Mouse (Mus musculus) ZHBTc4 (cell line): ENCODE results near the gene Mrpl44.

Experiments
- DNase-seq: peaks from one replicate; pipeline ENCODE4 v3.0.0-alpha.2; 2011; ENCODE audit warnings: low read depth, low spot score

The Mrpl44 gene

DNA sequence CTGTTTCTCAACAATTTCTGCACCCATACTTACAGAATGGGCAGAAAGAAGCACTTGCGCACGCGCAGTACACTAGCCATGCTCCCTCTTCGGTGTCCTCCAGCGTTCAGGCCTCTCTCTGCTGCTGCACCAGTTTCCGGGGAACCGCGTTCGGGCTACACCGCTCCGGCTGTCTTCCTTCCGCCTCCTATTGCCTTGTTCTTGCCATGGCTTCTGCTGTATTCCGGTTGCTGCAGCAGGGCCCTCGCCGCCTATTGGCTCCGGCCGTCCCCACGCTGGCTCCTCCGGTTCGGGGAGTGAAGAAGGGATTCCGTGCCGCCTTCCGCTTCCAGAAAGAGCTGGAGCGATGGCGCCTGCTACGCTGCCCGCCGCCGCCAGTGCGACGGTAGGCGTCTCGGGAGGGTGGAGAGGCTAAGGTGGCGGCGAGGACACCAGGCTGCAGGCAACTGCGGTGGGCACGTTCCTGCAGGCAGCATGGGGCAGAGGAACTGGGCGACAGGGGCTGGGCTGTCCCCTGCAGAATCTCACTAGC, at the start of gene Mrpl44, which contains the start of gene Wdfy1:
Mrpl44 (plus strand) TSS at position 92 of the 532 bp plus-strand sequence.
Wdfy1 (minus strand) TSS at position 217 of the 532 bp plus-strand sequence.
- DNase-seq: peak; percentile 96

DNA sequence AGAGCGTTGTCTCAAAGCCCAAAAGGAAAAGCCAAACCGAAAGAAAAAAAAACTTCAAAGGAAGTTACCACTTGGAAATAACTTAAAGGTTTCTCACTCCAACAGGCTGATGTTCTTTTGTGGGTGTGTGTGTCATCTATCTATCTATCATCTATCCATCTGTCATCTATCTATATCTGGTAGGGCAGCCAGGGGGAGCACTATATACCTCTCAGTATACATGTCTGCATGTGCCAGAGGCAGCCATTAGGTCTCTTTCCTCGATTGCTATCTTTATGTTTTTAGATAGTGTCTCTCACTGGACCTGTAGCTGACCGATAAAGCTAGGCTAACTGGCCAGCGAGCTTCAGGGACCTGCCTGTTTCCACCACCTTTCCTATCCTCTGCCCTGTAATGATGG, 41.0 kb upstream of the Mrpl44 start:
- no peak for DNase-seq

DNA sequence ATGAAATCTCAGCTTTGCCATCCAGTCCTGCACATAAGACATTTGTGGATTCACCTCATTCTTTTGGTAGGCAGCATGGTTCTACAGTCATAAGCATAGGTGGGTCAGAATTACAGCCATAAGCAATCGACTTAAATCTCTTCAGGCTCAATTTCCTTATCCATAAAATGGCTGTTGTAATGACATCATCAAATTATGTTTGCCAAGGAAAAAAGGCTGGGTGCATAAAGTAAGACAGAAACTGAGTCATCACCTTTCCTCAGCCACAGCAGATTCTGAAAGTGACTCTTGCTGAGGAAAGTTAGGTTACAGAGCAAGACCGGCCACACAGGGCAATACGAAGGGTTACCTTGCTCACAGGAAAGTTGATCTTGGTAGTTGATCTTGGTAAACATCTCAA, 39.4 kb upstream of the Mrpl44 start:
- DNase-seq: no peak

DNA sequence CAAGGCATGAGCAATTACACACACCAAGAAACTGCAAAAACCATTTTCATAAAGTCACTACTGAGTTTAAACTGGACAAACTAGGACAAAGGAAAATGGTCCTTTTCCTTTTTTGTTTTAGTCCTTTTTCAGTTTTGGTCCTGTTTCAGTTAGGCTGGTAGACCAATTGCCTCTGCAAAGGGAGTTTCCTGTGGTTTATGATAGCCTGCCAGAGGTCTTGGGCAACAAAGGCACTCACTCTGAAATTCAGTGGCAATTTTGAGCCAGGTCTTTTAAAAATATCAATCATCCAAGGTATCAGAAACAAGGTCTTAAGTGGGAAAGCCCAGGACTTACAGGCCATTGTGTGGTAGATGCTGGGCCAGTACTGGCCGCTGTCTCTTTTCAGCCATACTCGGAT, 36.1 kb upstream of the Mrpl44 start:
- no peak for DNase-seq

DNA sequence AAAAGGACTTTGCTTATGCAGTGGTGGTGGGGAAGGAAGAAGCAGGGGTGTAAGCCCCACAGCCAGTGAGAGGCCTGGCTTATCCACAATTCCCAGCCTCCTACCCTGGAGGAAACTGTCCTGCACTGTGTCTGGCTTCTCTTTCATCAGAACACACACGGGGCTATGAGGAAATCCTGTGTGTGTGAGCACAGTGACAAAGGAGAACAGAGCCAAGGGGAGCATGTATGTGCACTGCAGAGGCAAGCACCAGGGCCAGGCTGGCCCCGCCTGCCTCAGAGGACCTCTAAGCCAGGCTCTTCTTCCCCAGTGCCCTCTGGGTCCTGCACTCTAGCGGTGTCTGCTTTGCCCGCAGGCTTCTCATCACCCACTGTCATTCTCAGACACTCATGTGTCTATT, 34.8 kb upstream of the Mrpl44 start:
- no peak for DNase-seq

DNA sequence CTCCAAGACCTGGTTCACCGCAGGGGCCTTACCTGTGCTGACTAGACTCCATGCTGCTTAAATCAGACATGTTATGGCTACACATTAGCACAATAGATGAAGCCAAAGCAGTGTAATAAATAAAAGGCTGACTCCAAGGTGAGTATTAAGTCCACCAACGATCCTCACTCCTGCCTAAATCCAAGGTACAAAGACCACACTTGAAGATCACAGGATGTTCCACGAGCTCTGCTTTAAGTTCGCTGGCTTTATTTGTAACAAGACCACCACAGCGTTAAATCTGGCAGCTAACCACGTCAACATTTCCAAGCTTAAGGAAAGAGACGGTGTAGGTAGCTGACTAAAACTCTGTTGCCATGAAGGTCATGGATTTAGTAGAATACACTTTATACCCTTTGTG, 32.9 kb upstream of the Mrpl44 start:
- no peak for DNase-seq

DNA sequence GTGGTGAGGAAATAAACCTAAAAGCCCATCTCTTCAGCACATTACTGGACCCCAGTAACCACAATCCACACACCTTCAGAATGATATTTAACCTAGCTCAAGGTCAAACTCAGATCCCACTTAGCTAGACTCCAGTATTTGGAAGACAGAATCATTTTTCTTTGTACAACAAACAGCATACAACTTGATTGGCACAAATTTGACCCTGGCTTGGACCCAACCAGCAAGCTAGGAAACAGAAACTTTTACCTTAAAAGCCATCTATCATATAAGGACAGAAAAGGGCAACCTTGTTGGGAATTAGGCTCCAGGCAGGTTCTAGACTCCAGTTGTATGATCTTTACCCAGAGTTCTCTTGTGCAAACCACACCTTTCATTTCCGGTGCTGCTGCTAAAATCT, 32.4 kb upstream of the Mrpl44 start:
- no peak for DNase-seq

DNA sequence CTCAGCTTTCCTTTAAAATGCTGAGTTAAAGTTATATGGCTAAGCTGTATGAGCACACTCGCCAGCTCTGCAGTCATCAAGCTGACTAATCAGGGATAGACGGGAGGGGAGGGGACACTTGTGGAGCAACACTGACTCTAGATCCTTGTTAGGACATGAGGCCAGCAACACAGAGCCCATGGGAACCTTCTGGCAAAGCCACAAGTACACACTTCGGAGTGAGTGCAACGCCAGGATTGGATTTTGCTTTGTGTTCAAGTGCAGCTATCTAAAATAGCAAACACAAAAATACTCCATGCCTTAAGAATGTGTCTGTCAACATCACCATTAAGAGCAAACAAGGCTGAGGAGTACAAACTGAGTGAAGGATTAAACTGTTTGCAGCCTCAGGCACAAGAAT, 29.8 kb upstream of the Mrpl44 start:
- no peak for DNase-seq

DNA sequence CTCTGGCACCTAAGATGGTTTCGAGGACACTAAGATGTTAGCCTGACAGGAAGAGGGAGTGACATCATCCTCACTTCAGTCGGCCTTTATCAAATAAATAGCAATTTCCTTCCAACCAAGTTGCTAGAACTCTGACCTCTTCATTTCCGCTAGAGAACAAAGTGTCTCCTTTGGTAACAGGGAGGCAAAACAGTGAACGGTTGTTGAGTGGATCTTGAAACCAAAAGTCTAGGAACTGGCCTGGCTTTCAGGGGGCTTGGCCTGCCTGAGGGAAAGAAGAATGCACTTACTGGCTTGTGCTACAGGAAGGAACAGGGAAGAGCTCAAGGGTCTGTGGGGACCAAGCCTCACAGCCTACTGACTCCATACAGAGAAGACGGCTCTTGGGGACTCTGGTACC, 24.6 kb upstream of the Mrpl44 start:
- no peak for DNase-seq

DNA sequence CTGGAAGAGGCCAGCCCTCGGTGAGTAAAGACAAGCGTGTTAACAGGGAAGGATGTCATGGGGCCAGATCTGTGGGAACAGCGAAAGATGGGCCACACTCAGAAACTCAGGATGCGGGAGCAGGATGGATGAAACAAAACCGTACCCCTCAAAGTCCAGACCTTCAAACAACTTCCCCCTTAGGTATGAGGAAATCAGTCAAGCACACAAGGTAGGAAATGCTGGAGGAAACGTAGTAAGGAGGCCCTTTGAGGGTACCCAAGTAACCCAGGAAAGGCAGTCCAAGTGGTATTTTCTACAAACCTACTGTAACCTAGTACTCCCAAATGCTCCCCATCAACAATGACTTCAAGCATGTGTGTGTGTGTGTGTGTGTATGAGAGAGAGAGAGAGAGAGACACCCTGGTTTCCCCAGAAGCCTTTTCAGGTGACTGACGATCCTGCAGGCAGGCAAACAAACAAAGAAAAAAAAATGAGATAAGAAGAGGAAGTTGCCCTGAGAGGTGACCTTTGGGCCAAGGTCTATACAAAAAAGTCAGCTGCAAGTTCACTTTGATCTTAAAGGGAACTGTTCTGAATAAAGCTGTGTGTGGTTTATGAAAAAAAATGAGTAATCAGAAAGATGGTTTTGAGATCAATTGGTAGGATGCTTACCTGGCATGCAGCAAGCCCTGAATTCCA, 23.7 kb upstream of the Mrpl44 start:
- no peak for DNase-seq

DNA sequence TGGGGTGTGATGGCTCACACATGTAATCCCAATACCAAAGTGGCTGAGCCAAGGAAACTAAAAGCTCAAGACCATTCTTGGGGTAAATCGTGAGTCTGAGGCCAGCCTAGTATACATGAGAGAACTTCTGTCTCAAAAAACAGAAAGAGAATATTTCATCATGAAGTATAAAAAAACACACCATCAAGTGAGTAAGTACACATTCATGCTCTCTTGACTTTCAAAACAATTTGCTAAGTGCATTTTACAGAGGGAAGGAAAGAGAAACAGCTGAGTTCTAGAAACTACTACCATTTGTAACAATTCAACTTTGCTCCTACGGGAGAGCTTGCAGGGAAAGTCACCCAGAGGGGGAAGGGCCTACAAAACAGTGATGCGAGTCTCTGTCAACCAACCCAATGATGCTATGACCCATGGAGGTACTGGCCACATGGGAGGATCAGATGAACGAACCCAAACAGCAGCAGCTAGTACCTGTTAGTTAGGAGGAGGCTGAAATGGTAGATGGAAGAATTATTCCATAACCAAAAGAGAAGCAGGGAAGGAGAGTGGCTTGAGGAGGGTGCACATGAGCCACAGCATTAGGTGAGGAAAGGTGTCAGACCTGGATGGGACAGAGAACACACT, 23.0 kb upstream of the Mrpl44 start:
- no peak for DNase-seq

DNA sequence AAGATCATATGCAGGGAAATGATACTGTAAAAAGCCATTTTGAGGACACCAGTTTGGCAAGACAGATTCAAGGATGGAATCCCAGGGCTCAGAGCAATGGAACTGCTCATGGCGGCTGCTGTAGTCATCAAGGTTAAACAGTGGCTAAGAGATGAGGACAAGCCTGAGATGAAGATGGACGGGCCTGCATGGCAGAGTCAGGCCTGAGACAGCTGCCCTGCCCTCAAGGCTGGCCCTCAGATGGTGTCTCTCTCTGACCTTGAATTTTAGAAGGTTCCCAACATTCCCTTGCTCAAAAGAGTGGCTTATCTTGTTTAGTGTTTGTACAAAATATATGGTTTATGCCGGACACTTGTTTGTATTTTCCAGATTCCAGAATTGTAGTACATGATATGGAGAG, 22.4 kb upstream of the Mrpl44 start:
- no peak for DNase-seq

DNA sequence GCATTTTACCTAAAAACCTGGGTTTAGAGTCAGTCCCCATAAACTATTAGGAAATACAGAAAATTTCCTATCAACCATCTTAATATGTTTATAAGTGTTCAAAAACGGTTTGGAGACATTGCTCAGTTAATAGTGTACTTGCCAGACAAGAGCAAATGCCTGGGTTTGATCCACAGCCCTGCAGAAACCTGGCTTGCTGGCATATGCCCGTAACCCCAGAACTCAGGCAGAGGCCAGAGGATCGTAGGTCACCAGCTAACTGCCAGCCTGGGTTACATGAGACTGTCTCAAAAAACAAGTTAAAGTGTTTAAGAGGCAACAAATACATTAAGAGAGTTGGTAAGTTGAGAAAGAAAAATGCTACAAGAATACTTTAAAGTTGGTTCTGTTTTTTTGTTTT, 20.9 kb upstream of the Mrpl44 start:
- no peak for DNase-seq

DNA sequence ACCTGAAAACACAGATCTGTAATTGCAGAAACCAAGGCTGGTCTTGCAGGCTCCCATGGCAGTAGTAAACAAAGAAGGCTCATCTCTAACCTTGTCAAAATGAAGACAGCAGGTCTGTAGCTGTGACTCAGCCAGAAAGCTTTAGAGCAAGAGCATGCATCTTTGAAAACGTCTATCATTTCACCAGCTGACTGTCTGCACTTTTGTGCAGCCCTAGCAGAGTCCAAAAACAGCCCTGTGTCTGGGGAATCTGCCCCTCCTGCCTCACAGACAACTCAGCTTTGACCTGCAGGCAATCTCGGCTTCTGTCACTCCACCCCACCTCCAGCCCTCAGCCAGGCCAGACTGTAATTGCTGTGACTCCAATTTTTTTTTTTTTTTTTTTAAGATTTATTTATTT, 20.4 kb upstream of the Mrpl44 start:
- no peak for DNase-seq

DNA sequence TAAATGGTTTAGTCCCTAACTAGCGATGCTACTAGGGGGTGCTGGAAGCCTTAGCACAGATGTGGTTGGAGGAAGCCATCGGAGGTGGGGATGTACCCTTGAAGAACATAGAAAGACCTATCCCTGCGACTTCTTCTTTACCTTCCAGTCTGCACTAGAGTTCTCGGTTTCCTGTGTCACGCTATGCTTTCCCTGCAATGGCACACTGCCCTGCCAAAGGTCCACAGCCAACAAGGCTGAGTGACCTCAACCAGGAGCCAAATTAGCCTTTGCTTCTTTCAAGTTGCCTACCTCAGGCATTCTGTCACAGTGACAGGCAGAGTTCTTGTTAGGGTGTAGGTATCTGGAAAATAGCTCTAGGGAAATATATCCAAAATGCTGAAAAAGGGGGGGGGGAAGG, 19.4 kb upstream of the Mrpl44 start:
- DNase-seq: no peak

DNA sequence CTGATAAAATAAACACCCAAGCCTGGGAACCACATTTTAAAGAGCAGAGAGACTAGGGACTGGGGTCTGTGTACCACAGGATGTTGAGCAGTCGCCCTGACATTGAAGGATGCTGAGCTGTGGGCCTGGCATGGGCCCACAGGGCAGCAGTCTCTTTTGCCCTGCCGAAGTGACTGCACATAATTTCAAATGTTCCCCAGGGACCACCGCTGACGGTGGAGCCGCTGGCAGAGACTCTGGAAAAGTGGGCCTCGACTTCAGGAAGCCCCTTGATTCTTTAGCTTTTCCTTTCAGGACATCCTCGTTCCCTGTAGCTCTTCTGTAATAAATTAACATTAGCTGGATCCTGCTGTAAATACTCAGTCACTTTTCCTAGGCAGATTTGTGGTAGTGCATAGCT, 18.7 kb upstream of the Mrpl44 start:
- DNase-seq: no peak

DNA sequence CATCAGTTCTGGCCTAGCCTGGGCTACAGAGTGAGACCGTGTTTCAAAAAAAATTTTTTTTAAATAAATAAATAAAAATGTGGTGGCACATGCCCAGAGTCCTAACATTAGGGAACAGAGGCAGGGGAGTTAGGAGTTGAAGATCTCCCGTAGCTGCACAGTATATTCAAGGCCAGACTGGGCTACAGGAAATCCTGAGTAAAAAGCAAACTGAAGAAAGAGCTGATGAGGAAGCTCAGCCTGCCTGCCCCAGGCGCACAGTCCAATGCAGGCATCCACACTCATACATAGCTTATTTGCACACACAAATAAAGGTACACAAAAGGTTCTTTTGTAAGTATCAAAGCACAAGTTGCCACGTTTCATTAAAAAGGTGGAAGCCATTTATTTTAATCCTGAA, 18.2 kb upstream of the Mrpl44 start:
- no peak for DNase-seq

DNA sequence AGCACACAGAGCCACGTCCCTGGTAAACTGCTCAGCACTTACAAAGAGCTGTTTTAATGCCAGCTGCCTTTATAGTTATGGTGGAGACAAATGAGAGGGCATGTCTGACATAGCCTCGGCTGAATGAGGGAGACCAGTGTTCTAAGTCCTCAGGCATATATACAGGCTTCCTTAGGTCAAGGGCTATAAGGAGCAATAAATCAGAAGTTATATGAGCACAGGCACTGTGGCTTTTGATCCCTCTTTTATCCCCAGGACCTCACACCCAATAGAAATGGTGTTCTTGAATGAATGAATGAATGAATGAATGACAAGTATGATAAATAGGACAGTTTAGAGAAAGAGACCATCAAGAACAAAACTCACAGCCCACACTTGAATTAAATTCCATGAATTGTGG, 16.8 kb upstream of the Mrpl44 start:
- DNase-seq: no peak

DNA sequence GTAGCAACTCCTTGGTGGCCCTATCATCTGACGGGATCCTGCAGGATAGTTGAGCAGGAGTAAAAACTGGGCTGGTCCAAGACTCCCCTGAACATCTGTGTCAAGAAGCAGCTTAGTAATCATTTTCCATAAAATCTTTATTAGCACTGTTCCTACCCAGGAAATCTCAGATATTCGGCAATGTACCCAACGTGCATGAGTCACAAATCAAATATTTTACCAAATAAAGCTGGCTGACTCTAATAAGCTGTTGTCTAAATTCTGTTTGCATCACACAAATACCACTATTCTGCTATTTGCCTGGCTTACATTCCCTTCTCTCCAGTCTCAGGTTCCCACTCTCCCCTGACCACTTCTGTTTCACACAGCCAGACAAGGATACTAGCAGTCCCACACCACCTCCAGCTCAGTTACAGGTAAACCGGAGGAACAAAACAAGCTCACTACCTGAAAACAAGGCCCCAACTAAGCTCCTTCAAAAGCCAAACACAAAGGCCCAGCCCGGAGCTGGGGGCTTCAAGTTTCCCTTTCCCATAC, 16.3 kb upstream of the Mrpl44 start:
- DNase-seq: no peak

DNA sequence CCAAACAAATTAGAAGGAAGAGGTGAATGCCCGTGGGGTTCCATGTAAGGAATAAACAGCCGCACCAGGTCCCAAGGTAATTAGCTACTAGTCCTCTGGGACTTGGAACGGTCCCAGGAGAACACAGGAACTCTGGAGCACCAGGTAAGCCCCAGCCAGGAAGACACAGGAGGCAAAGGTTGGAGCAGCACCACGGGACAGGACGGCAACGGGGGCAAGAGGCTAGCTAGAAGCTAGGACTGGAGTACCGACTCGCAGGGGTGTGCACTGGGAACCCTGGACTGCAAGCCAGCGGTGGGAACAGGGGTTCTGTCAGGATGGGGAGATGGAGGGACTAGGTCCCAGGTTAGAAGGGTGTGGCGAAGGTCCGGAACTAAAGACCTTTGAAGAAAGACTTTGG, 15.2 kb upstream of the Mrpl44 start:
- DNase-seq: peak; percentile 42

DNA sequence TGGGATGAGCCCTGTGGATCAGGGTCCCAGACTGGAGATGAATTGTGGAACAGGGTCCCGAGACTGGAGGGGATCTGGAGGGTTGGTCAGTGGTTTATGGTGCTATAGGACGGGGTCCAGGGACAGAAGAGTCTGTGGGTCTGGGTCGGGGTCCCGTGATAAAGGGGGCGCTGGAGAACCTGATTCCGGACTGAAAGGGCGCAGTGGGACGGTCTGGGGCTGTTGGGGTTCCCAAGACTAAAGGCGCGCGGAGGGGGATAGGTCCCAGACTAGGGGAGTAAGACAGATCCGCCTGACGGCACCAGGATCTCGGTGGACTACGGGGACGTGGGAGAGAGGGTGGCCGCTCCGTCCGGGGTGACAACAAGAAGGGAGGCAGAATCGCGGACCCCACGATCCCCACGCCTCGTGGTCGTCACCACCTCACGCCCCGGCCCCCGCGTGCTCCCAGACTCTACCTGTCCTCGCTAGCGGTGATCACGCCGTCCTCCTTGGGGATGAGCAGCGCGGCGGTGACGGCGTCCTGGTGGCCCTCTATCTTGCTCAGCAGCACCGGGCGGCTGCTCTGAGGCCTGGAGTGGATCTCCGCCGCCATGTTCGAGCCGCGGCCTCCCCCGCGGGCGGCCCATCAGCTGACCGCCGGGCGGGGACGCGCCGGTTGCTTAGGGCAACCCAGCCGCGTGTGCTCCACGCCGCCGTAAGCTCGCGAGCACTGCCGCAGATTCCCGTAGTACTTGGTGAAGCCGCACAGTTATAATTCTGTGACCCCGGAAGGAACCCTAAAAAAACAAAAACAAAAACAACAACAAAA, 14.5 kb upstream of the Mrpl44 start:
- peak; percentile 87 for DNase-seq

DNA sequence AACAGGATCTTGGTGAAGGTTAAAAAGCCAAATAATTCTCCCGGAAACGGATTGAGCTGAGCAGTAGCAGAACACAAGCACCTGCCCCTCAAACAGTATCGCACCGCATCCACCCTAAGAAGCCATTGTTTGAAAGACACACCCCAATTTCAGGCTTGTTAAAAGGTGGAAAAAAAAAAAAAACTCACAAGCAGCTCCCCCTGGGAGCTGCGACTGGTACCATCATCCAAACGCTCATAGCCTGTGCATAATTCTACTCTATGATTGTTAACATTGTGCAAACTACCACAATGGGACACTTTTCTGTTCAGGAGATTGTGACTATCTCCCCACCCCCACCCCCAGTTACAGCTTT, 13.9 kb upstream of the Mrpl44 start:
- DNase-seq: no peak
